Mouse (Mus musculus): ENCODE measurements around the gene Gm3839. TPM values are rescaled to one million over a fixed set of nuclear protein-coding genes. Genes with fewer than 3 reads are reported as not detected.

The Gm3839 gene
- polyA plus RNA-seq, 1 experiment, result 0.02 TPM

GRCm38 (mm10) chr14:11244546-11244945 lies 112.0 kb downstream of the Gm3839 start:
- Histone ChIP-seq H3K27me3 (ENCODE audit: control insufficient read depth) (no peaks in the 10 kb centered on the region), H3K36me3 (ENCODE audit: control insufficient read depth) (no peaks in the 10 kb centered on the region), H3K4me3 (replicated peaks) (no peak overlapping the region), H3K4me1 (ENCODE audit: control insufficient read depth) (no peaks in the 10 kb centered on the region), H3K9me3 (ENCODE audit: control insufficient read depth, low read length) (no peaks in the 10 kb centered on the region)
- TF ChIP-seq GATA1 (IDR thresholded peaks at IDR 0.05; ENCODE audit: low read length) (no peak), TAL1 (IDR thresholded peaks at IDR 0.05; ENCODE audit: low read length) (no peak)

- TF ChIP-seq GATA1 (IDR thresholded peaks at IDR 0.05; ENCODE audit: low read length) (no peak), TAL1 (IDR thresholded peaks at IDR 0.05; ENCODE audit: low read length) (no peak)
- Histone ChIP-seq H3K27me3 (ENCODE audit: control insufficient read depth) (no peaks in the 10 kb centered on the region), H3K4me3 (replicated peaks) (no peak overlapping the region), H3K9me3 (ENCODE audit: control insufficient read depth, low read length) (peaks cover 14% of the 10 kb centered on the region), H3K36me3 (ENCODE audit: control insufficient read depth) (no peaks in the 10 kb centered on the region), H3K4me1 (ENCODE audit: control insufficient read depth) (no peaks in the 10 kb centered on the region)
Measured at GRCm38 (mm10) chr14:11232086-11232485, 124.4 kb downstream of the Gm3839 start.

Other genes with a start within 250 kb of the Gm3839 start
- not detected in 2 replicates for gene Fhit, start 194.7 kb downstream of the Gm3839 start, polyA plus RNA-seq (2012)
- gene Ptprg, start 196.8 kb upstream of the Gm3839 start, polyA plus RNA-seq (2012), result not detected in 2 replicates

Data from erythroblast, embryonic 14.5 days (primary cell).